Mouse (Mus musculus): ENCODE data around the gene Slc25a28. TPM values are rescaled to one million over a fixed set of nuclear protein-coding genes. Genes with fewer than 3 reads are reported as not detected.
A peak's percentile ranks its signal among the peaks of the same experiment; 100 is the strongest.

Slc25a28 gene
- total RNA-seq (2021): 10 to 100 TPM; 42.4 to 43.8 TPM
- long read RNA-seq, transcript Slc25a28-202 (2 exons, 3,724 nt): minor isoform, 6 of 46 reads
- long read RNA-seq, transcript Slc25a28-201 (4 exons, 1,535 nt): major isoform, 19 of 46 reads
- long read RNA-seq, partial matches to known transcripts: 2 of 46 reads
- long read RNA-seq, other reads (novel, unspliced or antisense): 19 of 46 reads

GRCm38 (mm10) chr19:43674730-43675524, at the start of gene Slc25a28:
TSS of gene Slc25a28 (minus strand) at chr19:43674881.
- DNase-seq (ENCODE audit: low spot score in 2 of 2): peak; percentile 99

GRCm38 (mm10) chr19:43724194-43724593, 49.5 kb upstream of the Slc25a28 start:
- DNase-seq (ENCODE audit: low spot score in 2 of 2): no peak

- no peak for DNase-seq (ENCODE audit: low spot score in 2 of 2)
Observed at GRCm38 (mm10) chr19:43723501-43723900, 48.8 kb upstream of the Slc25a28 start.

- DNase-seq (ENCODE audit: low spot score in 2 of 2): no peak
Observed at GRCm38 (mm10) chr19:43722891-43723290, 48.2 kb upstream of the Slc25a28 start.

GRCm38 (mm10) chr19:43720061-43720460, 45.4 kb upstream of the Slc25a28 start:
- no peak for DNase-seq (ENCODE audit: low spot score in 2 of 2)

GRCm38 (mm10) chr19:43711971-43712370, 37.3 kb upstream of the Slc25a28 start:
- DNase-seq (ENCODE audit: low spot score in 2 of 2): no peak

GRCm38 (mm10) chr19:43711159-43711916, 36.7 kb upstream of the Slc25a28 start:
- no peak for DNase-seq (ENCODE audit: low spot score in 2 of 2)

GRCm38 (mm10) chr19:43709317-43709716, 34.6 kb upstream of the Slc25a28 start:
- DNase-seq (ENCODE audit: low spot score in 2 of 2): peak in 1 of 2 experiments; percentile 25

- no peak for DNase-seq (ENCODE audit: low spot score in 2 of 2)
Observed at GRCm38 (mm10) chr19:43708206-43708605, 33.5 kb upstream of the Slc25a28 start.

- no peak for DNase-seq (ENCODE audit: low spot score in 2 of 2)
Observed at GRCm38 (mm10) chr19:43704787-43705497, 30.3 kb upstream of the Slc25a28 start.

- DNase-seq (ENCODE audit: low spot score in 2 of 2): no peak
Observed at GRCm38 (mm10) chr19:43704211-43704610, 29.5 kb upstream of the Slc25a28 start.

- DNase-seq (ENCODE audit: low spot score in 2 of 2): no peak
Observed at GRCm38 (mm10) chr19:43699763-43700155, 25.1 kb upstream of the Slc25a28 start.

- peak in 1 of 2 experiments; percentile 25 for DNase-seq (ENCODE audit: low spot score in 2 of 2)
Observed at GRCm38 (mm10) chr19:43699021-43699762, 24.5 kb upstream of the Slc25a28 start.

GRCm38 (mm10) chr19:43697666-43698370, 23.1 kb upstream of the Slc25a28 start:
- peak in 1 of 2 experiments; percentile 20 for DNase-seq (ENCODE audit: low spot score in 2 of 2)

- no peak for DNase-seq (ENCODE audit: low spot score in 2 of 2)
Observed at GRCm38 (mm10) chr19:43695514-43695964, 20.9 kb upstream of the Slc25a28 start.

- DNase-seq (ENCODE audit: low spot score in 2 of 2): no peak
Observed at GRCm38 (mm10) chr19:43692815-43693214, 18.1 kb upstream of the Slc25a28 start.

- peak; percentile 98 for DNase-seq (ENCODE audit: low spot score in 2 of 2)
Observed at GRCm38 (mm10) chr19:43689419-43690246, 15.0 kb upstream of the Slc25a28 start, which contains the start of gene Entpd7. TSS of gene Entpd7 (plus strand) at chr19:43689672.

GRCm38 (mm10) chr19:43681541-43681940, 6.9 kb upstream of the Slc25a28 start:
- no peak for DNase-seq (ENCODE audit: low spot score in 2 of 2)

GRCm38 (mm10) chr19:43679474-43679981, 4.8 kb upstream of the Slc25a28 start:
- no peak for DNase-seq (ENCODE audit: low spot score in 2 of 2)

All from layer of hippocampus, adult 18-20 months (tissue).